Mouse (Mus musculus) midbrain, embryonic 11.5 days (tissue): ENCODE data around the gene Angpt4. TPM values are rescaled to one million over a fixed set of nuclear protein-coding genes. Genes with fewer than 3 reads are reported as not detected.

Experiments
- ATAC-seq: fragments of 200-750 bp; cut with Nextera tagmentation; 2 replicates; pipeline ENCODE4 v1.8.0; 2017; ENCODE audit warnings: moderate TSS enrichment, moderate library complexity; ENCODE audit not compliant: low FRiP score
- DNase-seq: peaks from one replicate; pipeline ENCODE4 v3.0.0; 2015; ENCODE audit warnings: low spot score; ENCODE audit errors: missing footprints
- H3K27ac ChIP-seq: fragments of 300-500 bp; sonication (generic); 2 replicates; pipeline ENCODE4 v1.5.1; 2014; ENCODE audit warnings: low read depth, low read length
- H3K27me3 ChIP-seq: fragments of 300-500 bp; sonication (generic); 2 replicates; pipeline ENCODE4 v1.6.1; 2014; ENCODE audit warnings: mild to moderate bottlenecking, low read length, moderate library complexity, mixed read lengths; ENCODE audit not compliant: control insufficient read depth, insufficient read depth
- H3K36me3 ChIP-seq: fragments of 300-500 bp; sonication (generic); 2 replicates; pipeline ENCODE4 v1.6.1; 2014; ENCODE audit warnings: mild to moderate bottlenecking, low read length, moderate library complexity, mixed read lengths; ENCODE audit not compliant: control insufficient read depth, insufficient read depth
- H3K4me1 ChIP-seq: fragments of 300-500 bp; sonication (generic); 2 replicates; pipeline ENCODE4 v1.6.1; 2014; ENCODE audit warnings: low read length; ENCODE audit not compliant: control insufficient read depth, insufficient read depth
- H3K4me2 ChIP-seq: fragments of 300-500 bp; sonication (generic); 2 replicates; pipeline ENCODE4 v1.6.1; 2014; ENCODE audit warnings: mild to moderate bottlenecking, moderate library complexity
- H3K4me3 ChIP-seq: fragments of 300-500 bp; sonication (generic); 2 replicates; pipeline ENCODE4 v1.5.1; 2014; ENCODE audit warnings: low read depth, low read length
- H3K9ac ChIP-seq: fragments of 300-500 bp; sonication (generic); 2 replicates; pipeline ENCODE4 v1.6.1; 2014; ENCODE audit warnings: low read length
- H3K9me3 ChIP-seq: fragments of 300-500 bp; sonication (generic); 2 replicates; pipeline ENCODE4 v1.6.1; 2016; ENCODE audit warnings: low read length; ENCODE audit not compliant: control insufficient read depth
- WGBS: fragments of 180-500 bp; shearing (Covaris S2); extraction: QIAGEN DNeasy Blood & Tissue Kit; methylation state at CpG from one replicate; pipeline ENCODE4 v1.1.7; 2014; 5-methylcytosine and 5-hydroxymethylcytosine counted together
- polyA plus RNA-seq: library from polyadenylated mRNA; unstranded; fragments of >200 nt; fragmentation: Nextera tagmentation; extraction: Ambion mirVana; gene quantifications from 2 replicates; pipeline ENCODE4 v1.2.1, GENCODE M21; 2014

The Angpt4 gene
- polyA plus RNA-seq, 1 experiment from 2014 or later = 0.12 TPM

GRCm38 (mm10) chr2:151891031-151891430 lies 20.0 kb upstream of the Angpt4 start:
- H3K9ac ChIP-seq = no peak overlapping the region
- H3K9me3 ChIP-seq = no peaks in the 10 kb centered on the region
- no peak overlapping the region for H3K4me3 ChIP-seq
- no peak for DNase-seq
- H3K27me3 ChIP-seq = no peaks in the 10 kb centered on the region
- 65% methylated on average over 6 of the region's 6 CpGs for WGBS
- no peak overlapping the region for H3K27ac ChIP-seq
- H3K4me2 ChIP-seq = no peak overlapping the region
- no peak for ATAC-seq
- no peaks in the 10 kb centered on the region for H3K36me3 ChIP-seq
- H3K4me1 ChIP-seq = peaks cover 3% of the 10 kb centered on the region

- Histone ChIP-seq H3K27me3 (no peaks in the 10 kb centered on the region), H3K4me1 (peaks cover 3% of the 10 kb centered on the region), H3K36me3 (no peaks in the 10 kb centered on the region), H3K4me3 (no peak overlapping the region), H3K9ac (peak overlapping the region; percentile 29; the same call in 1 of the 2 replicates), H3K4me2 (no peak overlapping the region), H3K27ac (no peak overlapping the region), H3K9me3 (no peaks in the 10 kb centered on the region)
- DNase-seq = peak; percentile 88
- 54% methylated on average over 15 of the region's 15 CpGs for WGBS
- peak; percentile 45; the same call in 1 of the 2 replicates for ATAC-seq
Measured at GRCm38 (mm10) chr2:151893122-151893774, 17.8 kb upstream of the Angpt4 start.

- Histone ChIP-seq H3K36me3 (no peaks in the 10 kb centered on the region), H3K4me3 (no peak overlapping the region), H3K27me3 (no peaks in the 10 kb centered on the region), H3K9me3 (no peaks in the 10 kb centered on the region), H3K9ac (no peak overlapping the region), H3K4me2 (no peak overlapping the region), H3K4me1 (peaks cover 3% of the 10 kb centered on the region), H3K27ac (no peak overlapping the region)
- DNase-seq = peak; percentile 23
- peak; percentile 31; the same call in 1 of the 2 replicates for ATAC-seq
- whole genome bisulfite sequencing = 79% methylated on average over 8 of the region's 8 CpGs
Measured at GRCm38 (mm10) chr2:151894209-151894980, 16.6 kb upstream of the Angpt4 start.

- H3K4me1 ChIP-seq = peaks cover 3% of the 10 kb centered on the region
- no peak overlapping the region for H3K4me3 ChIP-seq
- no peaks in the 10 kb centered on the region for H3K9me3 ChIP-seq
- H3K27me3 ChIP-seq = no peaks in the 10 kb centered on the region
- DNase-seq = no peak
- no peak for ATAC-seq
- H3K4me2 ChIP-seq = no peak overlapping the region
- no peak overlapping the region for H3K27ac ChIP-seq
- H3K9ac ChIP-seq = no peak overlapping the region
- H3K36me3 ChIP-seq = no peaks in the 10 kb centered on the region
- 83% methylated on average over 5 of the region's 5 CpGs for WGBS
Measured at GRCm38 (mm10) chr2:151895911-151896310, 15.1 kb upstream of the Angpt4 start.

GRCm38 (mm10) chr2:151898106-151898505 lies 12.9 kb upstream of the Angpt4 start:
- Histone ChIP-seq H3K9me3 (no peaks in the 10 kb centered on the region), H3K36me3 (no peaks in the 10 kb centered on the region), H3K4me2 (no peak overlapping the region), H3K4me3 (no peak overlapping the region), H3K27ac (no peak overlapping the region), H3K9ac (no peak overlapping the region), H3K27me3 (no peaks in the 10 kb centered on the region), H3K4me1 (peaks cover 3% of the 10 kb centered on the region)
- ATAC-seq (no peak), DNase-seq (no peak)
- WGBS = 96% methylated on average over 1 of the region's 1 CpGs

- no peak for DNase-seq
- ATAC-seq = no peak
Measured at GRCm38 (mm10) chr2:151900845-151901244, 10.2 kb upstream of the Angpt4 start.

GRCm38 (mm10) chr2:151903267-151903666 lies 7.7 kb upstream of the Angpt4 start:
- Histone ChIP-seq H3K4me2 (no peak overlapping the region), H3K4me3 (no peak overlapping the region), H3K9ac (no peak overlapping the region), H3K4me1 (no peaks in the 10 kb centered on the region), H3K36me3 (no peaks in the 10 kb centered on the region), H3K27ac (no peak overlapping the region), H3K9me3 (no peaks in the 10 kb centered on the region), H3K27me3 (no peaks in the 10 kb centered on the region)
- DNase-seq (peak; percentile 39), ATAC-seq (no peak)
- 86% methylated on average over 6 of the region's 6 CpGs for WGBS

More at GRCm38 (mm10) chr2:151900845-151901244, 10.2 kb upstream of the Angpt4 start:
- 82% methylated on average over 4 of the region's 4 CpGs for WGBS
- no peaks in the 10 kb centered on the region for H3K4me1 ChIP-seq
- no peak overlapping the region for H3K4me2 ChIP-seq
- no peak overlapping the region for H3K9ac ChIP-seq
- no peaks in the 10 kb centered on the region for H3K36me3 ChIP-seq
- H3K27ac ChIP-seq = no peak overlapping the region
- H3K27me3 ChIP-seq = no peaks in the 10 kb centered on the region
- H3K4me3 ChIP-seq = no peak overlapping the region
- no peaks in the 10 kb centered on the region for H3K9me3 ChIP-seq

- Histone ChIP-seq H3K9ac (no peak overlapping the region), H3K4me3 (no peak overlapping the region), H3K4me1 (no peaks in the 10 kb centered on the region), H3K4me2 (no peak overlapping the region), H3K36me3 (no peaks in the 10 kb centered on the region), H3K27me3 (no peaks in the 10 kb centered on the region), H3K9me3 (no peaks in the 10 kb centered on the region), H3K27ac (no peak overlapping the region)
- 79% methylated on average over 4 of the region's 4 CpGs for WGBS
- DNase-seq = peak; percentile 71
- ATAC-seq = no peak
Measured at GRCm38 (mm10) chr2:151903933-151904332, 7.1 kb upstream of the Angpt4 start.

- DNase-seq = peak; percentile 39
- Histone ChIP-seq H3K4me3 (no peak overlapping the region), H3K4me1 (no peaks in the 10 kb centered on the region), H3K27me3 (no peaks in the 10 kb centered on the region), H3K27ac (no peak overlapping the region), H3K9me3 (no peaks in the 10 kb centered on the region), H3K9ac (no peak overlapping the region), H3K4me2 (no peak overlapping the region), H3K36me3 (no peaks in the 10 kb centered on the region)
- no peak for ATAC-seq
- WGBS = 71% methylated on average over 3 of the region's 3 CpGs
Measured at GRCm38 (mm10) chr2:151904636-151905035, 6.4 kb upstream of the Angpt4 start.
